Mouse (Mus musculus) heart, postnatal 0 days (tissue): ENCODE results near the gene Snapc1. TPM values are rescaled to one million over a fixed set of nuclear protein-coding genes. Genes with fewer than 3 reads are reported as not detected.

Source experiments
- ATAC-seq: fragments of 200-750 bp; cut with Nextera tagmentation; 2 replicates; pipeline ENCODE4 v1.8.0; 2017; ENCODE audit warnings: low read depth, moderate number of reproducible peaks, moderate library complexity; ENCODE audit not compliant: insufficient read depth
- DNase-seq: peaks from one replicate; pipeline ENCODE4 v3.0.0-alpha.2; 2016; ENCODE audit warnings: low spot score
- H3K27ac ChIP-seq: fragments of 300-500 bp; sonication (generic); 2 replicates; pipeline ENCODE4 v1.5.1; 2014; ENCODE audit warnings: low read depth, mild to moderate bottlenecking
- H3K27me3 ChIP-seq: fragments of 300-500 bp; sonication (generic); 2 replicates; pipeline ENCODE4 v1.6.1; 2014; ENCODE audit warnings: low read length, mixed read lengths; ENCODE audit not compliant: control insufficient read depth, insufficient read depth
- H3K36me3 ChIP-seq: fragments of 300-500 bp; sonication (generic); replicated peaks from 2 replicates; pipeline ENCODE4 v1.6.1; 2014; ENCODE audit warnings: low read length, mixed read lengths; ENCODE audit not compliant: control insufficient read depth, insufficient read depth
- H3K4me1 ChIP-seq: fragments of 300-500 bp; sonication (generic); 2 replicates; pipeline ENCODE4 v1.6.1; 2014; ENCODE audit warnings: antibody characterized with exemption; ENCODE audit not compliant: control insufficient read depth, insufficient read depth
- H3K4me2 ChIP-seq: fragments of 300-500 bp; sonication (generic); 2 replicates; pipeline ENCODE4 v1.6.1; 2014; ENCODE audit warnings: low read depth, mild to moderate bottlenecking, low read length, moderate library complexity
- H3K4me3 ChIP-seq: fragments of 300-500 bp; sonication (generic); 2 replicates; pipeline ENCODE4 v1.5.1; 2014; ENCODE audit warnings: low read depth, low read length
- H3K9ac ChIP-seq: fragments of 300-500 bp; sonication (generic); replicated peaks from 2 replicates; pipeline ENCODE4 v1.6.1; 2014; ENCODE audit warnings: low read depth, low read length, mixed read lengths
- H3K9me3 ChIP-seq: fragments of 300-500 bp; sonication (generic); replicated peaks from 2 replicates; pipeline ENCODE4 v1.6.1; 2016; ENCODE audit warnings: low read length; ENCODE audit not compliant: control insufficient read depth
- CTCF ChIP-seq: IDR thresholded peaks from 2 replicates; pipeline ENCODE4 v1.5.1; 2016; ENCODE audit warnings: antibody characterized with exemption, control low read depth, low read depth
- EP300 ChIP-seq: IDR thresholded peaks from 2 replicates; pipeline ENCODE4 v1.6.1; 2016; ENCODE audit warnings: antibody characterized with exemption, low read depth
- WGBS: fragments of 180-500 bp; shearing (Covaris S2); extraction: QIAGEN DNeasy Blood & Tissue Kit; methylation state at CpG from one replicate; pipeline ENCODE4 v1.1.7; 2014; 5-methylcytosine and 5-hydroxymethylcytosine counted together
- polyA plus RNA-seq: library from polyadenylated mRNA; unstranded; fragments of >200 nt; fragmentation: Nextera tagmentation; extraction: Ambion mirVana; gene quantifications from 2 replicates; pipeline ENCODE4 v1.2.1, GENCODE M21; 2015
- total RNA-seq: library from RNA; depleted of rRNA; stranded (reverse); fragments of >200 nt; gene quantifications from 2 replicates; pipeline ENCODE4 v1.2.3, GENCODE M21; 2014; ENCODE audit warnings: low replicate concordance

Snapc1 gene
- total and polyA plus RNA-seq, 2 experiments from 2014 or later: 2.1 to 8.5 TPM

DNA sequence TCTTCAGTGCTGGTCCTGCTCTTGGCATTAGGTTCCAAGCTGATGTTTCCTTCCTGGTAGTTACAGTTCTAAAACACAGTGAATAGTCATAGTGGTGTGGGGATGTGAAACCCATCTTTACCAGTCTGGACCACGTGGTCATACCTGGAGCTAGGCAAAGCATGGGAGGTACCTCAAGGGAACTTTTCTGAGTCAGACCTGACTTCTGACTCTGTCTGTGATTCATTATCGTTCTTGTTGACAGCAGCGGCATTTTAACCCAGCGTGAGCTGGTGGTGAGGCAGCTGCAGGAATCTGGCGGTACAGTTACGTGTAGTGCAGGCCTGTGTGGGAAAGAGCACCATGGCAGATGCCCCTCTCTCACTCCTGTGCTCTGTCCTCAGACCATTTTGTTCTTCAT lies 10.3 kb downstream of the Snapc1 start:
- Histone ChIP-seq H3K9ac (no peak overlapping the region), H3K36me3 (peaks cover 90% of the 10 kb centered on the region), H3K27me3 (no peaks in the 10 kb centered on the region), H3K4me1 (no peaks in the 10 kb centered on the region), H3K4me2 (no peak overlapping the region), H3K27ac (no peak overlapping the region), H3K4me3 (no peak overlapping the region), H3K9me3 (peaks cover 6% of the 10 kb centered on the region; the same call in 1 of the 2 replicates)
- 77% methylated on average over 6 of the region's 6 CpGs for WGBS
- ATAC-seq (no peak), DNase-seq (no peak)
- TF ChIP-seq EP300 (no peak), CTCF (no peak)

GRCm38 (mm10) chr12:73978144-73978543 lies 13.9 kb downstream of the Snapc1 start:
- Histone ChIP-seq H3K27ac (no peak overlapping the region), H3K9ac (no peak overlapping the region), H3K27me3 (no peaks in the 10 kb centered on the region), H3K36me3 (peaks cover 76% of the 10 kb centered on the region), H3K4me3 (no peak overlapping the region), H3K9me3 (no peaks in the 10 kb centered on the region), H3K4me2 (no peak overlapping the region), H3K4me1 (no peaks in the 10 kb centered on the region)
- DNase-seq (no peak), ATAC-seq (no peak)
- no peak for TF ChIP-seq EP300
- no peak for TF ChIP-seq CTCF
- whole genome bisulfite sequencing: 78% methylated on average over 3 of the region's 3 CpGs

- Histone ChIP-seq H3K9me3 (no peaks in the 10 kb centered on the region), H3K9ac (no peak overlapping the region), H3K4me3 (no peak overlapping the region), H3K4me1 (no peaks in the 10 kb centered on the region), H3K36me3 (peaks cover 78% of the 10 kb centered on the region), H3K27ac (no peak overlapping the region), H3K4me2 (no peak overlapping the region), H3K27me3 (no peaks in the 10 kb centered on the region)
- ATAC-seq (no peak), DNase-seq (no peak)
- TF ChIP-seq EP300 (no peak), CTCF (no peak)
- WGBS: 84% methylated on average over 5 of the region's 5 CpGs
Observed at GRCm38 (mm10) chr12:73979667-73980066, 15.4 kb downstream of the Snapc1 start.

DNA sequence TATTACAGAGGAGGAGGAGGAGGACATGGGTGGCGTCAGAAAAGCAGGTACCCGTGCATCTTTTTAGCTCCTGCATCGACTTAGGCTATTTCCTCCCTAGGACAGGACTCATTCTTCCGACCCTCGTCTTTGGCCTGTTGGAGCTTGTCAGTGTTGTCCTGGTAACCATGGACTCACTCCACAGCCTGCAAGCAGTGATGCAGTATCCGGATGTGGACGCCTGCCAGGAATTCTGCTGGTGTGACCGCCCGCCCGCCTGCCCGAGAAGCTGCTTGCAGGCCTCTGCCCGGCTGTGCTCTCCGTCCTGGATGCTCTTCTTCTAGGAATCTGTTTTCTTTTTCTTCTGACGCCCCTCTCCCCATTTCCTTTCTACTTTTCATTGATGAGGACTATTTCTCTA lies 18.3 kb downstream of the Snapc1 start:
- no peaks in the 10 kb centered on the region for H3K4me1 ChIP-seq
- no peak overlapping the region for H3K4me3 ChIP-seq
- TF ChIP-seq CTCF: no peak
- no peak overlapping the region for H3K27ac ChIP-seq
- H3K9ac ChIP-seq: no peak overlapping the region
- DNase-seq (peak; percentile 88), ATAC-seq (peak; percentile 88)
- no peaks in the 10 kb centered on the region for H3K27me3 ChIP-seq
- peaks cover 68% of the 10 kb centered on the region for H3K36me3 ChIP-seq
- H3K9me3 ChIP-seq: no peaks in the 10 kb centered on the region
- 15% methylated on average over 14 of the region's 14 CpGs for WGBS
- H3K4me2 ChIP-seq: no peak overlapping the region

DNA sequence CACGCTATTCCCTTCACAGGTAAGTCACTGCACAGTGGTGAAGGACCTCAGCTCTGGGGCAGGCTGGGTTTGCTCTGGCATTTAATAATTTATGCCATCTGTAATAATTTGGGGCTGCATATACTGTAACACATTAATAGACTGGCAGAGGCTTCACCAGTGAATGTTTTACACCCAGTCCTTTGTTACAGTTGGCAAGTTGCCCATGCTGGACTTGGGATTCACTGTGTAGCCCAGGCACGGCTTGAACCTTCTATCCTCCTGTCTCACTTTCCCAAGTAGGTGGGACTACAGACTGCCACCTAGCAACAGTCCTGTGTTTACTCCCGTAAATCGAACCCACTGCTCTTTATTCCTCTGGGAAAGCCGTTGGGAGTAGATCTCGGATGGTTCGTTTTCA lies 22.0 kb downstream of the Snapc1 start:
- no peak overlapping the region for H3K9ac ChIP-seq
- no peaks in the 10 kb centered on the region for H3K4me1 ChIP-seq
- peaks cover 32% of the 10 kb centered on the region for H3K36me3 ChIP-seq
- ATAC-seq (no peak), DNase-seq (no peak)
- no peak for TF ChIP-seq EP300
- no peak for TF ChIP-seq CTCF
- H3K9me3 ChIP-seq: no peaks in the 10 kb centered on the region
- no peaks in the 10 kb centered on the region for H3K27me3 ChIP-seq
- H3K4me2 ChIP-seq: no peak overlapping the region
- 82% methylated on average over 7 of the region's 7 CpGs for WGBS
- H3K27ac ChIP-seq: no peak overlapping the region
- H3K4me3 ChIP-seq: no peak overlapping the region

- H3K4me2 ChIP-seq: no peak overlapping the region
- TF ChIP-seq EP300 (no peak), CTCF (no peak)
- 81% methylated on average over 4 of the region's 4 CpGs for WGBS
- no peaks in the 10 kb centered on the region for H3K9me3 ChIP-seq
- H3K36me3 ChIP-seq: peaks cover 23% of the 10 kb centered on the region
- H3K27ac ChIP-seq: no peak overlapping the region
- no peaks in the 10 kb centered on the region for H3K4me1 ChIP-seq
- ATAC-seq (no peak), DNase-seq (no peak)
- no peak overlapping the region for H3K9ac ChIP-seq
- no peak overlapping the region for H3K4me3 ChIP-seq
- no peaks in the 10 kb centered on the region for H3K27me3 ChIP-seq
Observed at GRCm38 (mm10) chr12:73988393-73989008, 24.2 kb downstream of the Snapc1 start.
